ENCODE assay signal across 8 mouse cellular contexts in the genomic region with DNA sequence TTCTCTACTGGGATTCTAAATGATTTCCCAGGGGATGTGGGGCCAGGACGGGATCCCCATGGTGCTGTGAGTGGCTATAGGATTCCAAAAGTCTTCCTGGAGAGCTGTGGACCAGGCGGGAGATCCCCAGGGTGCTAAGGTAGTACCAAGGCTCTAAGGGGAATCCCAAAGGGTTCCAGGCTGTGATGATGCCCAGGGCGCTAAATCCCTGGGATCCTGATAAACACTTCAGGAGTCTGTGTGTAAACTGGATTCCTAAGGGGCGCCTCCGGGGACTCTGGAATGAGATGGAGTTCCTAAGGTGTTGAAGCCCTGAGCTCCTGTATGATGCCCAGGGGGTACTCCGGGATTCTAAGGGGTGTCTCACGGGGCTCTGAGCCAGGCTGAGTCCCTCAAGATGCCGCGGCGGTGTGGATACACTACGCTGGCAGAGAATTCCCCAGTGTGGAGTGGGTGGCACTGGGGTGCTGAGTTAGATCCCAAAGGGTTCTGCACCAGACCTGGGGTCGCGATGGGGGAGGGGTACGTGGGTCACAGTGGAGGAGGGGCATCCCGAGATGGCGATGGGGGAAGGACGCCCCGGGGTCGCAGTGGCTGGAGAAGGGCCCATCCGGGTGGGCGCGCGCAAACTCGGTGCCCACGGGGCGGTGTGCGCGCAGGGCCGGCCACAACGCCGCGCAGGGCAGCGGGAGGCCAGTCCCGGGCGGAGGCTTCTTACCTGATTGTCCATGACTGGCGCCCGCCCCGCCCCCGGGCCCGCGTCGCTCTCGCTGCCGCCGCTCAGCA. TPM values are rescaled to one million over a fixed set of nuclear protein-coding genes. Genes with fewer than 3 reads are reported as not detected.
DNase-seq lines count a peak whose midpoint lies in the region; ATAC-seq and TF ChIP-seq lines count a peak whose summit lies in the region.

No protein-coding gene starts in this region.

- H3K9ac ChIP-seq in kidney, embryonic 16.5 days (replicated peaks; ENCODE audit: low read length), result peak overlapping the region; percentile 86
- peak overlapping the region; percentile 87 for H3K9ac ChIP-seq in intestine, postnatal 0 days (ENCODE audit: low read depth, low read length)

- peak overlapping the region; percentile 81 for H3K4me3 ChIP-seq in kidney, embryonic 16.5 days (ENCODE audit: low read length)
- peak overlapping the region; percentile 83 for H3K4me3 ChIP-seq in intestine, postnatal 0 days (ENCODE audit: low read depth, low read length)

- peaks cover 22% of the 10 kb centered on the region for H3K4me1 ChIP-seq in kidney, embryonic 16.5 days (ENCODE audit: insufficient read depth, low read length)
- H3K4me1 ChIP-seq in intestine, postnatal 0 days (replicated peaks; ENCODE audit: control insufficient read depth, insufficient read depth, low read length), result no peaks in the 10 kb centered on the region

- no peaks in the 10 kb centered on the region for H3K9me3 ChIP-seq in kidney, embryonic 16.5 days (ENCODE audit: low read length)
- H3K9me3 ChIP-seq in intestine, postnatal 0 days (ENCODE audit: control insufficient read depth), result no peaks in the 10 kb centered on the region

- no peaks in the 10 kb centered on the region for H3K36me3 ChIP-seq in kidney, embryonic 16.5 days (ENCODE audit: insufficient read depth, low read length)
- H3K36me3 ChIP-seq in intestine, postnatal 0 days (ENCODE audit: control insufficient read depth, insufficient read depth), result no peaks in the 10 kb centered on the region

- DNase-seq in kidney, postnatal 14 days, result no peak
- DNase-seq in Muller cell, postnatal 12 days (ENCODE audit: inconsistent ontology term), result peak; percentile 24
- peak; percentile 74 for DNase-seq in testis, postnatal 10 days (ENCODE audit: low spot score)
- no peak for DNase-seq in ovary, postnatal 14 days (ENCODE audit: low spot score)

- ATAC-seq in kidney, embryonic 16.5 days (ENCODE audit: low FRiP score, low TSS enrichment), result peak; percentile 74
- ATAC-seq in erythroid progenitor cell, adult 5-6 weeks (replicated peaks; ENCODE audit: low FRiP score, poor library complexity, severe bottlenecking), result peak; percentile 59
- peak; percentile 77 for ATAC-seq in intestine, postnatal 0 days
- ATAC-seq in megakaryocyte progenitor cell, adult 5-6 weeks (replicated peaks; ENCODE audit: poor library complexity), result peak; percentile 5; the same call in 1 of the 2 replicates

- WGBS in kidney, embryonic 16.5 days, result 1% methylated on average over 45 of the region's 45 CpGs
- WGBS in intestine, postnatal 0 days, result 2% methylated on average over 33 of the region's 45 CpGs

- no peaks in the 10 kb centered on the region for H3K27me3 ChIP-seq in kidney, embryonic 16.5 days (ENCODE audit: insufficient read depth, low read length)
- H3K27me3 ChIP-seq in intestine, postnatal 0 days (replicated peaks; ENCODE audit: control insufficient read depth, insufficient read depth, low read length), result no peaks in the 10 kb centered on the region

- H3K4me2 ChIP-seq in kidney, embryonic 16.5 days (replicated peaks; ENCODE audit: low read depth, low read length), result peak overlapping the region; percentile 81
- peak overlapping the region; percentile 98 for H3K4me2 ChIP-seq in intestine, postnatal 0 days (replicated peaks; ENCODE audit: low read depth)

- peak overlapping the region; percentile 46 for H3K27ac ChIP-seq in kidney, embryonic 16.5 days (ENCODE audit: low read length)
- H3K27ac ChIP-seq in intestine, postnatal 0 days (ENCODE audit: low read depth, low read length), result peak overlapping the region; percentile 71

- TF ChIP-seq CTCF in intestine, postnatal 0 days (IDR thresholded peaks at IDR 0.05; ENCODE audit: low read depth), result no peak

RNA-seq across cellular contexts. Expression of a gene that starts 0.5 kb away (rescaled TPM):
- 43.9 and 53.1 TPM in 2 replicates for polyA plus RNA-seq in kidney, embryonic 16.5 days (2015; fragmentation: Nextera tagmentation; extraction: Ambion mirVana)
- total RNA-seq in erythroid progenitor cell, adult 5-6 weeks (2015; ENCODE audit: low replicate concordance), result 3.4 and 9.4 TPM in 2 replicates
- 4.4 and 6.4 TPM in 2 replicates for total RNA-seq in erythroid progenitor cell, adult 5-6 weeks (2017; ENCODE audit: low replicate concordance)
- polyA plus RNA-seq in intestine, postnatal 0 days (2015; fragmentation: Nextera tagmentation; extraction: Ambion mirVana), result 10.5 and 11.9 TPM in 2 replicates
- 15.5 and 18.2 TPM in 2 replicates for total RNA-seq in megakaryocyte progenitor cell, adult 5-6 weeks (2015)
- total RNA-seq in megakaryocyte progenitor cell, adult 5-6 weeks (2017), result 18.2 and 20.7 TPM in 2 replicates

RNA-seq across cellular contexts. Expression of a gene that starts 47.2 kb away (rescaled TPM):
- polyA plus RNA-seq in kidney, embryonic 16.5 days (2015; fragmentation: Nextera tagmentation; extraction: Ambion mirVana), result not detected in 2 replicates
- total RNA-seq in erythroid progenitor cell, adult 5-6 weeks (2015; ENCODE audit: low replicate concordance), result not detected in 2 replicates
- total RNA-seq in erythroid progenitor cell, adult 5-6 weeks (2017; ENCODE audit: low replicate concordance), result not detected in 2 replicates
- polyA plus RNA-seq in intestine, postnatal 0 days (2015; fragmentation: Nextera tagmentation; extraction: Ambion mirVana), result 0.44 and 0.65 TPM in 2 replicates
- not detected in 2 replicates for total RNA-seq in megakaryocyte progenitor cell, adult 5-6 weeks (2015)
- not detected in 2 replicates for total RNA-seq in megakaryocyte progenitor cell, adult 5-6 weeks (2017)

RNA-seq across cellular contexts. Expression of a gene that starts 55.4 kb away (rescaled TPM):
- 175 and 178 TPM in 2 replicates for polyA plus RNA-seq in kidney, embryonic 16.5 days (2015; fragmentation: Nextera tagmentation; extraction: Ambion mirVana)
- total RNA-seq in erythroid progenitor cell, adult 5-6 weeks (2015; ENCODE audit: low replicate concordance), result 2.2 and 26.8 TPM in 2 replicates
- total RNA-seq in erythroid progenitor cell, adult 5-6 weeks (2017; ENCODE audit: low replicate concordance), result 10.8 and 15.7 TPM in 2 replicates
- 77.5 and 78.0 TPM in 2 replicates for polyA plus RNA-seq in intestine, postnatal 0 days (2015; fragmentation: Nextera tagmentation; extraction: Ambion mirVana)
- 61.2 and 75.2 TPM in 2 replicates for total RNA-seq in megakaryocyte progenitor cell, adult 5-6 weeks (2015)
- total RNA-seq in megakaryocyte progenitor cell, adult 5-6 weeks (2017), result 80.5 and 84.9 TPM in 2 replicates

RNA-seq across cellular contexts. Expression of a gene that starts 59.5 kb away (rescaled TPM):
- 0.24 and 0.58 TPM in 2 replicates for polyA plus RNA-seq in kidney, embryonic 16.5 days (2015; fragmentation: Nextera tagmentation; extraction: Ambion mirVana)
- total RNA-seq in erythroid progenitor cell, adult 5-6 weeks (2015; ENCODE audit: low replicate concordance), result not detected in 2 replicates
- not detected in 2 replicates for total RNA-seq in erythroid progenitor cell, adult 5-6 weeks (2017; ENCODE audit: low replicate concordance)
- 0.23 and 0.30 TPM in 2 replicates for polyA plus RNA-seq in intestine, postnatal 0 days (2015; fragmentation: Nextera tagmentation; extraction: Ambion mirVana)
- total RNA-seq in megakaryocyte progenitor cell, adult 5-6 weeks (2015), result 0.07 TPM in 1 of 2 replicates, not detected in the other
- total RNA-seq in megakaryocyte progenitor cell, adult 5-6 weeks (2017), result not detected in 2 replicates

Comparison
In these comparisons a context has a peak if more than half of its experiments do, and no peak if none do; other contexts are left out.
1. ATAC-seq: peak in every context shown above with its lines; median percentile 77 in intestine, postnatal 0 days; 74 in kidney, embryonic 16.5 days; 59 in erythroid progenitor cell, adult 5-6 weeks; 5 in megakaryocyte progenitor cell, adult 5-6 weeks.
2. DNase-seq: peak in Muller cell, postnatal 12 days (single experiment) and testis, postnatal 10 days (single experiment); none in kidney, postnatal 14 days (single experiment) and ovary, postnatal 14 days (single experiment).